Mouse (Mus musculus): ENCODE data around the gene Myo5c. TPM values are rescaled to one million over a fixed set of nuclear protein-coding genes. Genes with fewer than 3 reads are reported as not detected.

Gene Myo5c
- polyA plus RNA-seq, 1 experiment: 8.4 TPM

GRCm38 (mm10) chr9:75313832-75314516 is 82.2 kb downstream of the Myo5c start:
- H3K27ac ChIP-seq (ENCODE audit: control insufficient read depth, insufficient read depth, low read length): no peak overlapping the region
- peaks cover 11% of the 10 kb centered on the region for H3K4me1 ChIP-seq (replicated peaks; ENCODE audit: control insufficient read depth, insufficient read depth, low read length)
- no peak for TF ChIP-seq CTCF (IDR thresholded peaks at IDR 0.05; ENCODE audit: borderline replicate concordance, control insufficient read depth, extremely low read depth, insufficient read depth, low read length, poor library complexity)
- no peak for TF ChIP-seq POLR2A (IDR thresholded peaks at IDR 0.05; ENCODE audit: control insufficient read depth, extremely low read depth, insufficient read depth, low read length, poor library complexity)
- WGBS: 3% methylated on average over 52 of the region's 52 CpGs
- H3K27me3 ChIP-seq (ENCODE audit: control insufficient read depth, insufficient read depth, low read length): no peaks in the 10 kb centered on the region
- DNase-seq: peak; percentile 84
- no peaks in the 10 kb centered on the region for H3K36me3 ChIP-seq (ENCODE audit: control insufficient read depth, insufficient read depth, low read length)
- H3K4me3 ChIP-seq (ENCODE audit: control insufficient read depth, insufficient read depth, low read length): peak overlapping the region; percentile 81

- no peaks in the 10 kb centered on the region for H3K27me3 ChIP-seq (ENCODE audit: control insufficient read depth, insufficient read depth, low read length)
- TF ChIP-seq POLR2A (IDR thresholded peaks at IDR 0.05; ENCODE audit: control insufficient read depth, extremely low read depth, insufficient read depth, low read length, poor library complexity) (no peak), CTCF (IDR thresholded peaks at IDR 0.05; ENCODE audit: borderline replicate concordance, control insufficient read depth, extremely low read depth, insufficient read depth, low read length, poor library complexity) (no peak)
- WGBS: 15% methylated on average over 22 of the region's 22 CpGs
- peaks cover 11% of the 10 kb centered on the region for H3K4me1 ChIP-seq (replicated peaks; ENCODE audit: control insufficient read depth, insufficient read depth, low read length)
- H3K4me3 ChIP-seq (ENCODE audit: control insufficient read depth, insufficient read depth, low read length): peak overlapping the region; percentile 81
- H3K27ac ChIP-seq (ENCODE audit: control insufficient read depth, insufficient read depth, low read length): no peak overlapping the region
- H3K36me3 ChIP-seq (ENCODE audit: control insufficient read depth, insufficient read depth, low read length): no peaks in the 10 kb centered on the region
- DNase-seq: no peak
Observed at GRCm38 (mm10) chr9:75314517-75315105, 82.8 kb downstream of the Myo5c start.

- WGBS: 85% methylated on average over 3 of the region's 3 CpGs
- H3K4me3 ChIP-seq (ENCODE audit: control insufficient read depth, insufficient read depth, low read length): no peak overlapping the region
- H3K27ac ChIP-seq (ENCODE audit: control insufficient read depth, insufficient read depth, low read length): no peak overlapping the region
- H3K36me3 ChIP-seq (ENCODE audit: control insufficient read depth, insufficient read depth, low read length): no peaks in the 10 kb centered on the region
- no peaks in the 10 kb centered on the region for H3K27me3 ChIP-seq (ENCODE audit: control insufficient read depth, insufficient read depth, low read length)
- no peak for DNase-seq
- peaks cover 11% of the 10 kb centered on the region for H3K4me1 ChIP-seq (replicated peaks; ENCODE audit: control insufficient read depth, insufficient read depth, low read length)
- TF ChIP-seq CTCF (IDR thresholded peaks at IDR 0.05; ENCODE audit: borderline replicate concordance, control insufficient read depth, extremely low read depth, insufficient read depth, low read length, poor library complexity) (no peak), POLR2A (IDR thresholded peaks at IDR 0.05; ENCODE audit: control insufficient read depth, extremely low read depth, insufficient read depth, low read length, poor library complexity) (no peak)
Observed at GRCm38 (mm10) chr9:75315238-75315637, 83.4 kb downstream of the Myo5c start.

- no peaks in the 10 kb centered on the region for H3K36me3 ChIP-seq (ENCODE audit: control insufficient read depth, insufficient read depth, low read length)
- H3K27me3 ChIP-seq (ENCODE audit: control insufficient read depth, insufficient read depth, low read length): no peaks in the 10 kb centered on the region
- peaks cover 11% of the 10 kb centered on the region for H3K4me1 ChIP-seq (replicated peaks; ENCODE audit: control insufficient read depth, insufficient read depth, low read length)
- H3K4me3 ChIP-seq (ENCODE audit: control insufficient read depth, insufficient read depth, low read length): no peak overlapping the region
- DNase-seq: no peak
- no peak for TF ChIP-seq CTCF (IDR thresholded peaks at IDR 0.05; ENCODE audit: borderline replicate concordance, control insufficient read depth, extremely low read depth, insufficient read depth, low read length, poor library complexity)
- no peak for TF ChIP-seq POLR2A (IDR thresholded peaks at IDR 0.05; ENCODE audit: control insufficient read depth, extremely low read depth, insufficient read depth, low read length, poor library complexity)
- 92% methylated on average over 6 of the region's 6 CpGs for WGBS
- H3K27ac ChIP-seq (ENCODE audit: control insufficient read depth, insufficient read depth, low read length): no peak overlapping the region
Observed at GRCm38 (mm10) chr9:75316771-75317170, 85.0 kb downstream of the Myo5c start.

GRCm38 (mm10) chr9:75318196-75318595 is 86.4 kb downstream of the Myo5c start:
- H3K27me3 ChIP-seq (ENCODE audit: control insufficient read depth, insufficient read depth, low read length): no peaks in the 10 kb centered on the region
- H3K27ac ChIP-seq (ENCODE audit: control insufficient read depth, insufficient read depth, low read length): no peak overlapping the region
- H3K36me3 ChIP-seq (ENCODE audit: control insufficient read depth, insufficient read depth, low read length): no peaks in the 10 kb centered on the region
- 96% methylated on average over 2 of the region's 2 CpGs for WGBS
- H3K4me3 ChIP-seq (ENCODE audit: control insufficient read depth, insufficient read depth, low read length): no peak overlapping the region
- DNase-seq: no peak
- TF ChIP-seq CTCF (IDR thresholded peaks at IDR 0.05; ENCODE audit: borderline replicate concordance, control insufficient read depth, extremely low read depth, insufficient read depth, low read length, poor library complexity) (no peak), POLR2A (IDR thresholded peaks at IDR 0.05; ENCODE audit: control insufficient read depth, extremely low read depth, insufficient read depth, low read length, poor library complexity) (no peak)
- peaks cover 11% of the 10 kb centered on the region for H3K4me1 ChIP-seq (replicated peaks; ENCODE audit: control insufficient read depth, insufficient read depth, low read length)

- no peak overlapping the region for H3K27ac ChIP-seq (ENCODE audit: control insufficient read depth, insufficient read depth, low read length)
- TF ChIP-seq POLR2A (IDR thresholded peaks at IDR 0.05; ENCODE audit: control insufficient read depth, extremely low read depth, insufficient read depth, low read length, poor library complexity): no peak
- TF ChIP-seq CTCF (IDR thresholded peaks at IDR 0.05; ENCODE audit: borderline replicate concordance, control insufficient read depth, extremely low read depth, insufficient read depth, low read length, poor library complexity): no peak
- H3K4me1 ChIP-seq (replicated peaks; ENCODE audit: control insufficient read depth, insufficient read depth, low read length): peaks cover 5% of the 10 kb centered on the region
- 94% methylated on average over 3 of the region's 3 CpGs for WGBS
- H3K27me3 ChIP-seq (ENCODE audit: control insufficient read depth, insufficient read depth, low read length): no peaks in the 10 kb centered on the region
- H3K36me3 ChIP-seq (ENCODE audit: control insufficient read depth, insufficient read depth, low read length): no peaks in the 10 kb centered on the region
- no peak for DNase-seq
- no peak overlapping the region for H3K4me3 ChIP-seq (ENCODE audit: control insufficient read depth, insufficient read depth, low read length)
Observed at GRCm38 (mm10) chr9:75319365-75319764, 87.5 kb downstream of the Myo5c start.

All from thymus, adult 2 months (tissue).